Mouse (Mus musculus) brain, embryonic 14.5 days (tissue): ENCODE results near the gene Olfr552.

Source experiments
- CTCF ChIP-seq: fragments of 200-500 bp; IDR thresholded peaks from 2 replicates; pipeline ENCODE4 v1.5.1; 2012; ENCODE audit warnings: inconsistent platforms, mild to moderate bottlenecking, moderate library complexity, borderline replicate concordance; ENCODE audit not compliant: insufficient read depth, insufficient read length; ENCODE audit errors: extremely low read depth
- POLR2A ChIP-seq: fragments of 200-500 bp; IDR thresholded peaks from 2 replicates; pipeline ENCODE4 v1.6.1; 2012; ENCODE audit warnings: mild to moderate bottlenecking, inconsistent platforms, borderline replicate concordance; ENCODE audit not compliant: poor library complexity, insufficient read depth, insufficient read length, severe bottlenecking; ENCODE audit errors: extremely low read depth

GRCm38 (mm10) chr7:102564999-102565997 lies 32.3 kb upstream of the Olfr552 start, which contains the start of gene Trim21:
- TF ChIP-seq CTCF (no peak), POLR2A (no peak)
